Mouse (Mus musculus) layer of hippocampus, adult 18-20 months (tissue): Measurements from ENCODE around the gene Rab19. TPM values are rescaled to one million over a fixed set of nuclear protein-coding genes. Genes with fewer than 3 reads are reported as not detected.
"Not testable (repeated sequence)": the region's sequence is repeated elsewhere in the genome, so short reads cannot be mapped to it uniquely, and the experiment has no call there.

Source experiments
- DNase-seq, 2 experiments: peaks; one replicate each; pipeline ENCODE4 v3.0.0; 2022; ENCODE audit warnings: low spot score in 2 of 2
- total RNA-seq, 2 experiments: library from RNA; stranded (reverse); gene quantifications; 2 replicates each; pipeline ENCODE4 v1.2.3; 2021

Rab19 gene
- total RNA-seq, 2 experiments from 2014 or later = not detected

- DNase-seq = no peak
Observed at GRCm38 (mm10) chr6:39429007-39429788, 48.2 kb downstream of the Rab19 start.

- DNase-seq = no peak
Observed at GRCm38 (mm10) chr6:39430722-39431121, 49.7 kb downstream of the Rab19 start.

GRCm38 (mm10) chr6:39433174-39433573 is 52.2 kb downstream of the Rab19 start:
- DNase-seq = no peak

- no peak for DNase-seq
Observed at GRCm38 (mm10) chr6:39433701-39434100, 52.7 kb downstream of the Rab19 start.

- no peak for DNase-seq
Observed at GRCm38 (mm10) chr6:39434111-39434885, 53.3 kb downstream of the Rab19 start.

- DNase-seq = no peak
Observed at GRCm38 (mm10) chr6:39434886-39435492, 54.0 kb downstream of the Rab19 start.

- no peak for DNase-seq
Observed at GRCm38 (mm10) chr6:39435875-39436274, 54.9 kb downstream of the Rab19 start.

- DNase-seq = not testable (repeated sequence)
Observed at GRCm38 (mm10) chr6:39437519-39437918, 56.5 kb downstream of the Rab19 start.

Other genes starting within 250 kb of the Rab19 start
- 10 to 100 TPM; 51.7 to 57.9 TPM for gene Kdm7a, start 174.4 kb upstream of the Rab19 start, total RNA-seq
- gene Slc37a3, start 3.5 kb upstream of the Rab19 start, total RNA-seq = 10 to 100 TPM; 66.2 to 75.6 TPM
- 100 to 1,000 TPM; 113 to 118 TPM for gene Mkrn1, start 39.3 kb downstream of the Rab19 start, total RNA-seq
- 10 to 100 TPM; 37.6 to 38.9 TPM for gene Dennd2a, start 176.7 kb downstream of the Rab19 start, total RNA-seq
- gene Adck2, start 192.7 kb downstream of the Rab19 start, total RNA-seq = 10 to 100 TPM; 21.6 to 27.3 TPM
- gene Gm42420, start 204.6 kb downstream of the Rab19 start, total RNA-seq = not detected
- 100 to 1,000 TPM; 169 to 176 TPM for gene Ndufb2, start 211.4 kb downstream of the Rab19 start, total RNA-seq